Mouse (Mus musculus): ENCODE measurements at regions not wholly inside any gene's neighbourhood (a gene's known extent, or its start where the extent isn't known, plus 50 kb on each side); places are given as distances from the start of the nearest gene placed in this dataset.

DNA sequence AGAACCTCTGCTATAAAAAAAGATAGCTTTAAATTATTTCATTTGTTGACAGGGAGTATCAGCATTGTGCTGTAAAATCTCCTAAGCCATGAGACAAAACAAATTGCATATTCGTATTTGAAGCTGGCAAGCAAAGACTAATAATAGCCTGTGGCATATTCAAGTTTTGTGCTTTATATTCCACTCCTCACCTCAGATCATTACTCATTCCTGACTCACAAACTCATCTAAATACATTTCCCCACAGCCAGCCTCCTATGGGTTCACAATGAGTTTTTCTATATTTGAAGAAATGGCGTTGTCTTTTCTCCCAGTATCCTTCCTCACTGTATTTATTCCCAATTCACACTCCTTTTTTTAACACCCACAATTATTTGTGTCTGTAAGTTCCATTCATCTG, 161.5 kb upstream of the Gm9972 start:
- no peaks in the 10 kb centered on the region for H3K36me3 ChIP-seq (ENCODE audit: control insufficient read depth in 1 of 2, insufficient read depth in 2 of 2, low read length in 2 of 2)
- H3K9ac ChIP-seq (ENCODE audit: control insufficient read depth, low read depth, low read length, poor library complexity, severe bottlenecking): no peak overlapping the region
- no peaks in the 10 kb centered on the region for H3K9me3 ChIP-seq (replicated peaks; ENCODE audit: insufficient read depth, low read length)
- no peak for TF ChIP-seq ZC3H11A (IDR thresholded peaks at IDR 0.05; ENCODE audit: low read depth, low read length)
- no peak for TF ChIP-seq CHD1 (IDR thresholded peaks at IDR 0.05; ENCODE audit: low read depth, low read length)
- no peak for TF ChIP-seq MYC (IDR thresholded peaks at IDR 0.05; ENCODE audit: low read depth, low read length)
- TF ChIP-seq MAFK (IDR thresholded peaks at IDR 0.05; ENCODE audit: borderline replicate concordance, low read depth, low read length): no peak
- TF ChIP-seq ZMIZ1 (IDR thresholded peaks at IDR 0.05; ENCODE audit: low read depth, low read length): no peak
- no peak for TF ChIP-seq KAT2A (conservative IDR thresholded peaks at IDR 0.05; ENCODE audit: low read depth, low read length)
- no peak for TF ChIP-seq POLR2AphosphoS5 (IDR thresholded peaks at IDR 0.05; ENCODE audit: borderline replicate concordance, low read depth, low read length)
- no peak for TF ChIP-seq ELF1 (IDR thresholded peaks at IDR 0.05; ENCODE audit: low read depth, low read length)
- TF ChIP-seq POLR2AphosphoS2 (IDR thresholded peaks at IDR 0.05; ENCODE audit: low read length): no peak
- TF ChIP-seq RCOR1 (IDR thresholded peaks at IDR 0.05; ENCODE audit: low read depth, low read length): no peak
- TF ChIP-seq UBTF (IDR thresholded peaks at IDR 0.05; ENCODE audit: borderline replicate concordance, insufficient read depth, low read depth, low read length): no peak
- TF ChIP-seq NRF1 (IDR thresholded peaks at IDR 0.05; ENCODE audit: insufficient read depth, low read depth, low read length, poor library complexity, severe bottlenecking): no peak
- no peak for TF ChIP-seq MAZ (IDR thresholded peaks at IDR 0.05; ENCODE audit: low read depth, low read length)
- no peak for TF ChIP-seq SIN3A (IDR thresholded peaks at IDR 0.05; ENCODE audit: low read length)
- TF ChIP-seq CTCF (IDR thresholded peaks at IDR 0.05 in 2 of 3, conservative IDR thresholded peaks at IDR 0.05 in 1 of 3; ENCODE audit: control insufficient read depth in 1 of 3, insufficient read depth in 1 of 3, low read depth in 2 of 3, low read length in 3 of 3, poor library complexity in 1 of 3, severe bottlenecking in 1 of 3): no peak
- TF ChIP-seq CHD2 (IDR thresholded peaks at IDR 0.05; ENCODE audit: low read length): no peak
- no peak for TF ChIP-seq MAX (IDR thresholded peaks at IDR 0.05; ENCODE audit: low read length)
- no peak for TF ChIP-seq JUND (IDR thresholded peaks at IDR 0.05; ENCODE audit: low read depth, low read length)
- no peak for TF ChIP-seq HCFC1 (IDR thresholded peaks at IDR 0.05; ENCODE audit: low read depth, low read length)
- no peak for DNase-seq (ENCODE audit: low read depth, low spot score)
- H3K27me3 ChIP-seq (ENCODE audit: control insufficient read depth in 1 of 2, insufficient read depth in 2 of 2, low read length in 2 of 2): no peaks in the 10 kb centered on the region
- no peak overlapping the region for H3K27ac ChIP-seq (ENCODE audit: control insufficient read depth, low read depth, low read length)
- no peaks in the 10 kb centered on the region for H3K4me1 ChIP-seq (ENCODE audit: control insufficient read depth in 1 of 2, insufficient read depth in 2 of 2, low read length in 2 of 2)
- H3K4me3 ChIP-seq (ENCODE audit: control insufficient read depth in 1 of 2, insufficient read depth in 1 of 2, low read depth in 2 of 2, low read length in 2 of 2): no peak overlapping the region
- no peaks in the 10 kb centered on the region for H3K79me2 ChIP-seq (ENCODE audit: control insufficient read depth, insufficient read depth, low read length, poor library complexity)

- no peak for DNase-seq (ENCODE audit: low read depth, low spot score)
- no peak for TF ChIP-seq ZMIZ1 (IDR thresholded peaks at IDR 0.05; ENCODE audit: low read depth, low read length)
- no peak for TF ChIP-seq NRF1 (IDR thresholded peaks at IDR 0.05; ENCODE audit: insufficient read depth, low read depth, low read length, poor library complexity, severe bottlenecking)
- no peak for TF ChIP-seq ZC3H11A (IDR thresholded peaks at IDR 0.05; ENCODE audit: low read depth, low read length)
- Histone ChIP-seq H3K36me3 (ENCODE audit: control insufficient read depth in 1 of 2, insufficient read depth in 2 of 2, low read length in 2 of 2) (no peaks in the 10 kb centered on the region), H3K27me3 (ENCODE audit: control insufficient read depth in 1 of 2, insufficient read depth in 2 of 2, low read length in 2 of 2) (no peaks in the 10 kb centered on the region), H3K27ac (ENCODE audit: control insufficient read depth, low read depth, low read length) (no peak overlapping the region), H3K4me1 (ENCODE audit: control insufficient read depth in 1 of 2, insufficient read depth in 2 of 2, low read length in 2 of 2) (no peaks in the 10 kb centered on the region), H3K79me2 (ENCODE audit: control insufficient read depth, insufficient read depth, low read length, poor library complexity) (no peaks in the 10 kb centered on the region), H3K9ac (ENCODE audit: control insufficient read depth, low read depth, low read length, poor library complexity, severe bottlenecking) (no peak overlapping the region), H3K4me3 (ENCODE audit: control insufficient read depth in 1 of 2, insufficient read depth in 1 of 2, low read depth in 2 of 2, low read length in 2 of 2) (no peak overlapping the region), H3K9me3 (replicated peaks; ENCODE audit: insufficient read depth, low read length) (no peaks in the 10 kb centered on the region)
Observed at GRCm38 (mm10) chr11:42900024-42900423, 135.5 kb upstream of the Gm9972 start.
